Mouse (Mus musculus): ENCODE measurements at regions not wholly inside any gene's neighbourhood (a gene's known extent, or its start where the extent isn't known, plus 50 kb on each side); places are given as distances from the start of the nearest gene placed in this dataset.

GRCm38 (mm10) chr14:105706756-105707155 lies 189.9 kb downstream of the Spry2 start:
- no peak for TF ChIP-seq CTCF (IDR thresholded peaks at IDR 0.05; ENCODE audit: borderline replicate concordance, extremely low read depth, insufficient read depth, insufficient read length)
- no peak for TF ChIP-seq POLR2A (IDR thresholded peaks at IDR 0.05; ENCODE audit: borderline replicate concordance, extremely low read depth, insufficient read depth, insufficient read length, poor library complexity, severe bottlenecking)

Data from brain, embryonic 14.5 days (tissue).